Mouse (Mus musculus): ENCODE data around the gene 2010111I01Rik.
A peak's percentile ranks its signal among the peaks of the same experiment; 100 is the strongest.

- TF ChIP-seq POLR2A (IDR thresholded peaks at IDR 0.05; ENCODE audit: extremely low read depth, insufficient read depth, low read length) (peak; percentile 93), CTCF (IDR thresholded peaks at IDR 0.05; ENCODE audit: low read depth, low read length) (no peak)
Measured at GRCm38 (mm10) chr13:63239877-63240671, 275.4 kb downstream of the 2010111I01Rik start.
